Mouse (Mus musculus): ENCODE results near the gene Atp2c2. TPM values are rescaled to one million over a fixed set of nuclear protein-coding genes. Genes with fewer than 3 reads are reported as not detected.

The Atp2c2 gene
- polyA plus RNA-seq, 1 experiment from 2014 or later, result 3.7 TPM

DNA sequence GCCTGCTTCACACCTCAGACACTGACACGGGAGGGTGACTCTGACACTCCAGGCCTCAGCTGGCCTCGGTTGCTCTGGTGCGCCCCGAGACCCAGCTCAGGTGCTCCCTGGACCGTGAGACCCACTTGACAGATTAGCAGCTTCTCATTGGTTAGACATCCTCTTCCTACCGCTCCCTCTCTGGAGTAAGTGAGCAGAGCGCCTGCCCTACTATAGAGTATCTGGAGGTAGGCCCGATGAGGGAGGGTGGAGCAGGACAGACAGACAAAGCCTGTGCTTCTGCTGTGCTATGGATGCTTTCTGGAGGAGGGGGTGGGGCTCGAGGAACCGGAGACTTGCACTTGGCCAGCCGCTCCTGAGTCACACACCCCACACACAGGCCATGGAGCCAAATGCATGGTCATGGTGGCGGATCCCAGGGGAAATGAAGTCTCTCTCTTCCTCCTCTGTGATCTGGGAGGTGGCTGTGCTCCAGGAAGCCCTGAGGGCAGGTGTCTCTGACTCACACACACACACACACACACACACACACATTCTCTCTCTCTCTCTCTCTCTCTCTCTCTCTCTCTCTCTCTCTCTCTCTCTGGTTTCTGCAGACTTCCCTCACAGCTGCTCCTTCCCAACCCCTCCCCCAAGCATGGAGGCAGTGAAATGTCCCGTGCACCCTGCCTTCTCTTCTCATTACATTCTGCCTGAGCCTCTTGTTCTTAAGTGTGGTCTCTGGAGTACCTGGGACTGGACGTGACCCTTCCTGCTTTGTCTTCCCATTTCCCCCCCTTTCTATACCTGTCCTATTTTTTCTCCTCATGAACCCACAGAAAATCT lies 9.3 kb downstream of the Atp2c2 start:
- Histone ChIP-seq H3K4me2 (replicated peaks; ENCODE audit: low read depth, low read length) (no peak overlapping the region), H3K36me3 (ENCODE audit: control insufficient read depth, insufficient read depth, low read length) (no peaks in the 10 kb centered on the region), H3K4me3 (ENCODE audit: low read depth, low read length) (no peak overlapping the region), H3K27ac (ENCODE audit: low read length) (no peak overlapping the region), H3K27me3 (ENCODE audit: control insufficient read depth, insufficient read depth, low read length) (no peaks in the 10 kb centered on the region), H3K4me1 (ENCODE audit: control insufficient read depth, insufficient read depth, low read length) (0 out of 2 replicates have a peak, but pooled peaks cover 6% of the 10 kb centered on the region), H3K9ac (replicated peaks; ENCODE audit: low read depth, low read length) (no peak overlapping the region), H3K9me3 (ENCODE audit: control insufficient read depth, low read depth, low read length) (no peaks in the 10 kb centered on the region)
- WGBS, result 58% methylated on average over 14 of the region's 14 CpGs
- no peak for ATAC-seq (ENCODE audit: insufficient number of reproducible peaks, insufficient read depth, low FRiP score, low read depth)

GRCm38 (mm10) chr8:119709703-119710093 lies 9.9 kb downstream of the Atp2c2 start:
- H3K27me3 ChIP-seq (ENCODE audit: control insufficient read depth, insufficient read depth, low read length), result no peaks in the 10 kb centered on the region
- H3K9me3 ChIP-seq (ENCODE audit: control insufficient read depth, low read depth, low read length), result no peaks in the 10 kb centered on the region
- no peaks in the 10 kb centered on the region for H3K36me3 ChIP-seq (ENCODE audit: control insufficient read depth, insufficient read depth, low read length)
- H3K4me1 ChIP-seq (ENCODE audit: control insufficient read depth, insufficient read depth, low read length), result 0 out of 2 replicates have a peak, but pooled peaks cover 6% of the 10 kb centered on the region
- H3K4me3 ChIP-seq (ENCODE audit: low read depth, low read length), result no peak overlapping the region
- no peak overlapping the region for H3K27ac ChIP-seq (ENCODE audit: low read length)
- ATAC-seq (ENCODE audit: insufficient number of reproducible peaks, insufficient read depth, low FRiP score, low read depth), result no peak
- no peak overlapping the region for H3K9ac ChIP-seq (replicated peaks; ENCODE audit: low read depth, low read length)
- WGBS, result 76% methylated on average over 11 of the region's 11 CpGs
- H3K4me2 ChIP-seq (replicated peaks; ENCODE audit: low read depth, low read length), result no peak overlapping the region

DNA sequence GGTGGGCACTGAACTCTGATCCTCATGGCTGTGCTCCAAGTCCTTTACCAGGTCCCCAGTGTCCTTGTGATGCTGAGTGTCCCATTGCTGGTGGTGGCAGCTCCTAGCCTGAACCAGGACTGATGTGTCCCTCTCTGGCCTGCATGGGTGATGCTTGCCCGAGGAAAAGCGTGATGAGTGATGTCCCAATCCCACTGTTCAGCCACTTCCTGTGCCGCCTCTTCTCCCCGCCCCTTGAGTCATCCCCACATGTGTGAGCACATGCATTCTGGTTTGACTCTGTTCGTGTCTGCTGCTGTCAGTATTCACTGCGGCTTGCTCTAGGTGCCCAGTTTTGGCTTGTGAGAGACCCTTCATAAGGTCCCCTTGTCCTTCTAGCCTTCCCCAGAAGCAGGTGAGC lies 12.4 kb downstream of the Atp2c2 start:
- H3K9ac ChIP-seq (replicated peaks; ENCODE audit: low read depth, low read length), result no peak overlapping the region
- 64% methylated on average over 6 of the region's 6 CpGs for WGBS
- no peak for ATAC-seq (ENCODE audit: insufficient number of reproducible peaks, insufficient read depth, low FRiP score, low read depth)

DNA sequence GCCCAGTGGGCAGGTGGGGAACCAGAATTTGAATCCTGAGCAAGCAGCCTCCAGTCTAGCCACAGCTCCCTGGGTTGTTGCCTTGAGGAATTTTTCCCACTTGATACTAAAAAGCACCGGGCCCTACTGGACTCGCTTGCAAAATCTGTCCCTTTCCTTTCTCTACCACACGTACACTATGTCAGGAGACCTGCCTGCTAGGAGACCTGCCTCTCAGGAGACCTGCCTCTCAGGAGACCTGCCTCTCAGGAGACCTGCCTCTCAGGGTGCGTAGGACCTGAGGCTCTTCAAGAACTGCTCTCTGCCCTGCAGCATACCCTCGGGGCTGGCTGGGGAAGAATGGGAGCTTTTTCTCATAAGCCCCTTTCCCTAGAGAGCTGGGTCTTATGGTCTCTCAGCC lies 13.6 kb downstream of the Atp2c2 start:
- Histone ChIP-seq H3K27me3 (ENCODE audit: control insufficient read depth, insufficient read depth, low read length) (no peaks in the 10 kb centered on the region), H3K9me3 (ENCODE audit: control insufficient read depth, low read depth, low read length) (no peaks in the 10 kb centered on the region), H3K27ac (ENCODE audit: low read length) (no peak overlapping the region), H3K9ac (replicated peaks; ENCODE audit: low read depth, low read length) (no peak overlapping the region), H3K4me1 (ENCODE audit: control insufficient read depth, insufficient read depth, low read length) (peaks cover 13% of the 10 kb centered on the region; the same call in 1 of the 2 replicates), H3K4me2 (replicated peaks; ENCODE audit: low read depth, low read length) (no peak overlapping the region), H3K4me3 (ENCODE audit: low read depth, low read length) (no peak overlapping the region), H3K36me3 (ENCODE audit: control insufficient read depth, insufficient read depth, low read length) (no peaks in the 10 kb centered on the region)
- no peak for ATAC-seq (ENCODE audit: insufficient number of reproducible peaks, insufficient read depth, low FRiP score, low read depth)
- 83% methylated on average over 5 of the region's 5 CpGs for WGBS

More for the DNA sequence above, 12.4 kb downstream of the Atp2c2 start:
- H3K9me3 ChIP-seq (ENCODE audit: control insufficient read depth, low read depth, low read length), result no peaks in the 10 kb centered on the region
- no peak overlapping the region for H3K4me3 ChIP-seq (ENCODE audit: low read depth, low read length)
- no peak overlapping the region for H3K4me2 ChIP-seq (replicated peaks; ENCODE audit: low read depth, low read length)
- peaks cover 13% of the 10 kb centered on the region; the same call in 1 of the 2 replicates for H3K4me1 ChIP-seq (ENCODE audit: control insufficient read depth, insufficient read depth, low read length)
- no peaks in the 10 kb centered on the region for H3K27me3 ChIP-seq (ENCODE audit: control insufficient read depth, insufficient read depth, low read length)
- H3K36me3 ChIP-seq (ENCODE audit: control insufficient read depth, insufficient read depth, low read length), result no peaks in the 10 kb centered on the region
- no peak overlapping the region for H3K27ac ChIP-seq (ENCODE audit: low read length)

GRCm38 (mm10) chr8:119715221-119715620 lies 15.4 kb downstream of the Atp2c2 start:
- ATAC-seq (ENCODE audit: insufficient number of reproducible peaks, insufficient read depth, low FRiP score, low read depth), result no peak
- Histone ChIP-seq H3K27ac (ENCODE audit: low read length) (peak overlapping the region; percentile 63), H3K4me2 (replicated peaks; ENCODE audit: low read depth, low read length) (no peak overlapping the region), H3K4me1 (ENCODE audit: control insufficient read depth, insufficient read depth, low read length) (peaks cover 8% of the 10 kb centered on the region; the same call in 1 of the 2 replicates), H3K4me3 (ENCODE audit: low read depth, low read length) (no peak overlapping the region), H3K9ac (replicated peaks; ENCODE audit: low read depth, low read length) (no peak overlapping the region), H3K9me3 (ENCODE audit: control insufficient read depth, low read depth, low read length) (no peaks in the 10 kb centered on the region), H3K36me3 (ENCODE audit: control insufficient read depth, insufficient read depth, low read length) (no peaks in the 10 kb centered on the region), H3K27me3 (ENCODE audit: control insufficient read depth, insufficient read depth, low read length) (no peaks in the 10 kb centered on the region)
- WGBS, result 53% methylated on average over 12 of the region's 12 CpGs

DNA sequence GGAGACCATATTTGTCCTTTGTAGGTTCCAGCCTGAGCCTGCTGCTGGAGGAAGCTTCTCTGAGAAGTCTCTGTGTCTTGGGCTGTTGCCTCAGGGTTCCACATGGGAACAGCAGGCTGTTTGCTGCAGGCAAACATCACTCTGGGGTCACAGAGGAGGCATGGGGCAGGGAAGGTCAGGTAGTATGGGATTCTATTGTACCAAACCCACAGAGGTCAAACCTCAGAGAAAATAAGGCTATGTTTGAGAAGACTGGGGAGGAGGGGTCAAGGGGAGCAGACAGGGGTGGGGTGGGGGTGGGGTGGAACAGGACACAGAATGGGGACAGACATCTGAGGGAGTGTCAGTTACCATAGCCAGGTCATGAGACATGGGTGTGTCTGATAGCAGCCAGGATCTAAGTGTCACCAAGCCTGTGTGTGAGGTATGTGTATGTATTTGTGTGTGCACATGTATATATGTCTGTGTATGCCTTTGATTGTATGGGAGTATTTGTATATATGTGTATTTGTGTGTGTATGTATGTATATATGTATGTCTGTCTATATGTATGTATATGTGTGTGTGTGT lies 17.0 kb downstream of the Atp2c2 start:
- H3K27me3 ChIP-seq (ENCODE audit: control insufficient read depth, insufficient read depth, low read length), result no peaks in the 10 kb centered on the region
- ATAC-seq (ENCODE audit: insufficient number of reproducible peaks, insufficient read depth, low FRiP score, low read depth), result peak; percentile 44; the same call in 1 of the 2 replicates
- H3K27ac ChIP-seq (ENCODE audit: low read length), result no peak overlapping the region
- H3K36me3 ChIP-seq (ENCODE audit: control insufficient read depth, insufficient read depth, low read length), result no peaks in the 10 kb centered on the region
- no peak overlapping the region for H3K4me2 ChIP-seq (replicated peaks; ENCODE audit: low read depth, low read length)
- H3K4me1 ChIP-seq (ENCODE audit: control insufficient read depth, insufficient read depth, low read length), result peaks cover 8% of the 10 kb centered on the region; the same call in 1 of the 2 replicates
- H3K9ac ChIP-seq (replicated peaks; ENCODE audit: low read depth, low read length), result no peak overlapping the region
- no peaks in the 10 kb centered on the region for H3K9me3 ChIP-seq (ENCODE audit: control insufficient read depth, low read depth, low read length)
- H3K4me3 ChIP-seq (ENCODE audit: low read depth, low read length), result no peak overlapping the region

- H3K27me3 ChIP-seq (ENCODE audit: control insufficient read depth, insufficient read depth, low read length), result no peaks in the 10 kb centered on the region
- no peak for ATAC-seq (ENCODE audit: insufficient number of reproducible peaks, insufficient read depth, low FRiP score, low read depth)
These were observed 18.0 kb downstream of the Atp2c2 start for GRCm38 (mm10) chr8:119717765-119718164.

DNA sequence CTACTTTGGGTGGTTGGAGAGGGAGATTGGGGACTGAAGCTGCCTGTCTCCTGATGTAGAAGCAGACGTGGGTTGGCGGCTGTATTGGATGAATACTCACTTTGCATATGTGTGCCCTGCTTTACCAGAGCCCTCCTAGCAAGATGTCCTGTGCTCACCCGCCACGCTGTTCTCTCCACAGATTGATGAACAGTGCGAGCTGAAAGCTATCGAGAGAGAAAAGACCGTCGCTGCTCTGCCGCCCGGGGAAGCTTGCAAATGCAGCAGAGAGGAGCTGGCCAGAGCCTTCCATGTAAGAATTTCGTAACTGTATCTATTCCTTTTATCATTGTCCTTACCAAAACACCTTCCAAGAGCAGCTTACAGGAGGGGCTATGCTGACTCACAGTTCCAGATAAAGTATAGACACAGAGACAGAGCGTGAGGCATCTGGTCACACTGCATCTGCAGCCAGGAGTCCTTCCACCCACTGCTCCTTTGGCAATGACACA lies 19.2 kb downstream of the Atp2c2 start:
- Histone ChIP-seq H3K27me3 (ENCODE audit: control insufficient read depth, insufficient read depth, low read length) (no peaks in the 10 kb centered on the region), H3K27ac (ENCODE audit: low read length) (no peak overlapping the region), H3K4me1 (ENCODE audit: control insufficient read depth, insufficient read depth, low read length) (peaks cover 8% of the 10 kb centered on the region; the same call in 1 of the 2 replicates), H3K9ac (replicated peaks; ENCODE audit: low read depth, low read length) (no peak overlapping the region), H3K36me3 (ENCODE audit: control insufficient read depth, insufficient read depth, low read length) (no peaks in the 10 kb centered on the region), H3K9me3 (ENCODE audit: control insufficient read depth, low read depth, low read length) (no peaks in the 10 kb centered on the region), H3K4me3 (ENCODE audit: low read depth, low read length) (no peak overlapping the region), H3K4me2 (replicated peaks; ENCODE audit: low read depth, low read length) (no peak overlapping the region)
- 54% methylated on average over 12 of the region's 12 CpGs for WGBS
- no peak for ATAC-seq (ENCODE audit: insufficient number of reproducible peaks, insufficient read depth, low FRiP score, low read depth)

More at GRCm38 (mm10) chr8:119717765-119718164, 18.0 kb downstream of the Atp2c2 start:
- Histone ChIP-seq H3K4me2 (replicated peaks; ENCODE audit: low read depth, low read length) (no peak overlapping the region), H3K36me3 (ENCODE audit: control insufficient read depth, insufficient read depth, low read length) (no peaks in the 10 kb centered on the region), H3K4me1 (ENCODE audit: control insufficient read depth, insufficient read depth, low read length) (peaks cover 8% of the 10 kb centered on the region; the same call in 1 of the 2 replicates), H3K4me3 (ENCODE audit: low read depth, low read length) (no peak overlapping the region), H3K9me3 (ENCODE audit: control insufficient read depth, low read depth, low read length) (no peaks in the 10 kb centered on the region), H3K9ac (replicated peaks; ENCODE audit: low read depth, low read length) (no peak overlapping the region), H3K27ac (ENCODE audit: low read length) (no peak overlapping the region)
- WGBS, result 58% methylated on average over 9 of the region's 9 CpGs

Data from stomach, embryonic 14.5 days (tissue).